Mouse (Mus musculus) CD4-positive, CD25-positive, alpha-beta regulatory T cell, adult 2 months (primary cell): ENCODE measurements at regions not wholly inside any gene's neighbourhood (a gene's known extent, or its start where the extent isn't known, plus 50 kb on each side); places are given as distances from the start of the nearest gene placed in this dataset.
"Not testable (repeated sequence)": the region's sequence is repeated elsewhere in the genome, so short reads cannot be mapped to it uniquely, and the experiment has no call there.

Source experiments
- DNase-seq: peaks from one replicate; pipeline ENCODE4 v3.0.0-alpha.2; 2012; ENCODE audit warnings: low read depth, low spot score

DNA sequence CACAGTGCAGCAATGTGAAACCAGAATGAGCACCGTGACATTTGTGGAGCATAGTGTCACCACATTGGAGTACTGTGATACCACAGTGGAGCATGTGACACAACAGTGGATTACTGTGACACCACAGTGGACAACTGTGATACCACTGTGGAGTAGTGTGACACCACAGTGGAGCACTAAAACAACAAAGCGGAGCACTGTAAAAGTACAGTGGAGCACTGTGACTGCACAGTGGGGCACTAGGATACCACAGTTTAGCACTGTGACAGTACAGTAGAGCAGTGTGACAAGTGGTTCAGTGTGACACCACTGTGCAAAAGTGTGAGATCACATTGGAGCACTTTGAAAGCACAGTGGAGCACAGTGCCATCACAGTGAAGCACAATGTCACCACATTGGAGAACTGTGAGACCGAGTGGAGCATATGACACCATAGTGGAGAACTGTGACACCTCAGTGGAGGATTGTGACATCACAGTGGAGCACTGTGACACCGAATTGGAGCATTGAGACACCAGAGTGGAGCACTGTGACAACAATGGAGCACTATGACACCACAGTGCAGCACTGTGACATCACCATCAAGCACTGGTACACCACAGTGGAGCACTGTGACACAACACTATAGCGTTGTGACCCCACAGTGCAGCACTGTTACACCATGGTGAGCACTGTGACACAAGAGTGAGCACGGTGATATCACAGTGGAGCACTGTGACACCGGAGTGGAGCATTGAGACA, 86.6 kb upstream of the Vmn1r2 start:
- peak; percentile 25 for DNase-seq

DNA sequence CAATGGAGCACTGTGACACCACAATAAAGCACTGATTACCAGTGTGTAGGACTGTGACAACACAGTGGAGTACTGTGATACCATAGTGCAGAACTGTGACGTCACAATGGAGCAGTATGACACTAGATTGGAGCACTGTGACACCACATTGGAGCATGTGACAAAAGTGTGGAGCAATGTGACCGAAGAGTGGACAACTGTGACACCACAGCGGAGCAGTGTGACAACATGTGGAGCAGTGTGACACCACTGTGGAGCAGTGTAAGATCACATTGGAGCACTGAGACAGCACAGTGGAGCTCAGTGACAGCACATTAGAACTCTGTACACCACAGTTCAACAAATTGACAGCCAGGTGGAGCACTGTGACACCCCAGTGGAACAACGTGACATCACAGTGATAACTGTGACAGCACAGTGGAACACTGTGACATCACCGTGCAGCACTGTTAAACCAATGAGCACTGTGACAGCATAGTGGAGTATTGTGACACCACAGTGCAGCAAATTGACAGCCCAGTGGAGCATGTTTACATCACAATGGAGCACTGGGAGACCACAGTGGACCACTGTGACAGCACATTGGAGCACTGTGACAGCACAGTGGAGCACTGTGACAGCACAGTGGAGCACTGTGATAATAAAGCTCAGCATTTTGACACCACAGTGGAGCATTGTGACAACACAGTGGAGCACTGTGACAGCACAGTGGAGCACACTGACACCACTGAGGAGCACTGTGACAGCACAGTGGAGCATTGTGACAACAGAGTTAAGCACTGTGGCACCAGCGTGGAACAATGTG, 85.8 kb upstream of the Vmn1r2 start:
- peak; percentile 17 for DNase-seq

DNA sequence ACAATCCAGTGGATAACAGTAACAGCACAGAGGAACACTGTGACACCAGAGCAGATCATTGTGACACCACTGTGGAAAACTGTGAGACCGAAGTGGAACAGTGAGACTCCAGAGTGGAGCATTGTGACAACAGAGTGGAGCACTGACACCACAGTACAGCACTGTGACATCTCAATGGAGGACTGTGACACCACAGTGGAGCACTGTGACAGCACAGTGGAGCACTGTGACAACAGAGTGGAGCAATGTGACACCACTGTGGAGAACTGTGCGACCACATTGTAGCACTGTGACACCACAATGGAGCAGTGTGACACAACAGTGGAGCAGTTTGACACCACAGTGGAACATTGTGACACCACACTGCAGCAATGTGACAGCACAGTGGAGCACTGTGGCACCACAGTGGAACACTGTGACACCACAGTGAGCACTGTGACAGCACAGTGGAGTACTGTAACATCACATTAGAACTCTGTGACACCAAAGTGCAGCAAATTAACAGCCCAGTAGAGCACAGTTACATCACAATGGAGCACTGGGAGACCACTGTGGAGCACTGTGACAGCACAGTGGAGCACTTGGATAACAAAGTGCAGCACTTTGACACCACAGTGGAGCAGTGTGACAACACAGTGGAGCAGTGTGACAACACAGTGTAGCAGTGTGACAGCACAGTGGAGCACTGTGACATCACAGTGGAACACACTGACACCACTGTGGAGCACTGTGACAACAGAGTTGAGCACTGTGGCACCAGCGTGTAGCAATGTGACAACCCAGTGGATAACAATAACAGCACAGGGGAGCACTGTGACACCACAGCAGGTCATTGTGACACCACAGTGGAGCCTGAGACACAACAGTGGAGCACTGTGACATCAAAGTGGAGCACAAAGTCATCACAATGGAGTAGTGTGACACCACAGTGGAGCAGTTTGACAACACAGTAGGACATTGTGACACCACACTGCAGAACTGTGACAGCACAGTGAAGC, 84.9 kb upstream of the Vmn1r2 start:
- DNase-seq = peak; percentile 31

DNA sequence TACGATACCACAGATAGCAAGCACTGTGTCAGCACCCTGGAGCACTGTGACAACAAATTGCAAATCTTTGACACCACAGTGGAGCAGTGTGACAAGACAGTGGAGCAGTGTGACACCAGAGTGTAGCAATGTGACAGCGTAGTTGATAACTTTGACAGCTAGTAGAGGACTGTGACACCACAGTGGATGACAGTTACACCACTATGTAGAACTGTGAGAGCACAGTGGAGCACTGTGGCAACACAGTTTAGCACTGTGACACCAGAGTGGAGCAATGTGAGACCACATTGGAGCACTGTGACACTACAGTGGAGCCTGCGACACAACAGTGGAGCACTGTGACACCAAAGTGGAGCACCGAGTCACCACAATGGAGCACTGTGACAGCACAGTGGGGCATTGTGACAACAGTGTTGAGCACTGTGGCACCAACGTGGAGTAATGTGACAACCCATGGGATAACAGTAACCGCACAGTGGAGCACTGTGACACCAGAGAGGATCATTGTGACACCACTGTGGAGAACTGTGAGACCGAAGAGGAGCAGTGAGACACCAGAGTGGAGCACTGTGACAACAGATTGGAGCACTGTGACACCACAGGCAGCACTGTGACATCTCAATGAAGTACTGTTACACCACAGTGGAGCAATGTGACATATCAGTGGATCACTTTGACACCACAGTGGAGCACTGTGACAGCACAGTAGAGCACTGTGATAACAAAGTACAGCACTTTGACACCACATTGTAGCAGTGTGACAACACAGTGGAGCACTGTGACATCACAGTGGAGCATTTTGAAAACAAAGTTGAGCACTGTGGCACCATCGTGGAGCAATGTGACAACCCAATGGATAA, 83.7 kb upstream of the Vmn1r2 start:
- DNase-seq = peak; percentile 31

DNA sequence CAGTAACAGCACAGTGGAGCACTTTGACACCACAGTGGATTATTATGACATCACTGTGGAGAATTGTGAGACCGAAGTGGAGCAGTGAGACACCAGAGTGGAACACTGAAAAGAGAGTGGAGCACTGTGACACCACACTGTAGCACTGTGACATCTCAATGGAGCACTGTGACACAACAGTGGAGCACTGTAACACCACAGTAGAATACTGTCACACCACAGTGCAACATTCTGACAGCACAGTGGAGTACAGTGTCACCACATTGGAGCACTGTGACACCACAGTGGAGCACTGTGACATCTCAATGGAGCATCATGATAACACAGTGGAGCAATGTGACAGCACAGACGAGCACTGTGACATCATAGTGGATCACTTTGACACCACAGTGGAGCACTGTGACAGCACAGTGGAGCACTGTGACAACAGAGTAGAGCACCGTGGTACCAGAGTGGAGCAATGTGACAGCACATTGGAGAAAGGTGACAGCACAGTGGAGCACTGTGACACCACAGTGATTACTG, 83.0 kb upstream of the Vmn1r2 start:
- peak; percentile 19 for DNase-seq

DNA sequence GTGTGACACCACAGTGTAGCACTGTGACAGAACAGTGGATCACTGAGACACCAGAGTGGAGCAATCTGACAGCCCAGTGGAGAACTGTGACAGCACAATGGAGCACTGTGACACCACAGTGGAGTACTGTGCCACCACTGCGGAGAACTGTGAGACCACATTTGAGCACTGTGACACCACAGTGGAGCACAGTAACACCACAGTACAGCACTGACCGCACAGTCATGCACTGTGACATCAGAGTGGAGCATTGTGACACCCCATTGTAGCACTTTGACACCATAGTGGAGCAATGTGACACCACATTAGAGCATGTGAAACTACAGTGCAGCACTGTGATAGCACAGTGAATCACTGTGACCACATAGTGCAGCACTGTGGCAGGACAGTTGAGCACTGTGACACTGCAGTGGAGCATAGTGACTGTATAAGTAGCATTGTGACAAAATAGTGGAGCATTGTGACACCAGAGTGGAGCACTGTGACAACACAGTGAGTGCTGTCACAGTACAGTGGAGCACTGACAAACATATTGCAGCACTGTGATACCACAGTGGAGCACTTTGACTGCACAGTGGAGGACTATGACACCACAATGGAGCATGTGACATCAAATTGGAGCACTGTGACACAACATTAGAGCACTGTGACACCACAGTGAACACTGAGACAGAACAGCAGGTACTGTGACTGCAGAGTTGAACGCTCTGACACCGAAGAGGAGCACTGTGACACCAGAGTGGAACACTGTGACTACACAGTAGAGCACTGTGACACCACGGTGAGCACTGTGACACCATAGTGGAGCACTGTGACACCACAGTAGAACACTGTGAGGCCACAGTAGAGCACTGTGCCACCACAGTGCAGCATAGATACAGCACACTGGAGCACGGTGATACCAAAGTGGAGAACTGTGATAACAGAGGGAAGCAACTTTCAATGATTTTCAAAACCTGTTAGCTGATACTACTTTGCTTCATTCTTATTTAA, 81.4 kb upstream of the Vmn1r2 start:
- peak; percentile 14 for DNase-seq

DNA sequence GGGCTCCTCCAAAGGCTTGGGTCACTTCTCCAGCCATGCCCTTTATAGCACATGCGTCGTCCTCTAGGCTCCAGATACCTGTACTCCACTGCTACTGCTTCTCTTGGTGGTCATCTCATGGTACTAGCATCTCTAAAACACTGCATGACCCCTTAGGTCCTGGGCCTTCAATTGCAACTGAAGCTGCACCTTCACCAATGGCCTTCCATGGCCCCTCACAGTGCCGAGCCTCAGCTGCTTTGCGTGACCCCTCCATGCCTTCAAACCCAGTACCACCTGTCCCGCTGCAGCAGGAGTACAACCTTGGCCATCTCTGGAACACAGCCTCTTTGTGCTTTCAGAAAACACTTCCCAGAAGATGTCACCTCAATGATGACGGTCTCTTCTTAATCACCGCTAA, 79.5 kb upstream of the Vmn1r2 start:
- DNase-seq = not testable (repeated sequence)

DNA sequence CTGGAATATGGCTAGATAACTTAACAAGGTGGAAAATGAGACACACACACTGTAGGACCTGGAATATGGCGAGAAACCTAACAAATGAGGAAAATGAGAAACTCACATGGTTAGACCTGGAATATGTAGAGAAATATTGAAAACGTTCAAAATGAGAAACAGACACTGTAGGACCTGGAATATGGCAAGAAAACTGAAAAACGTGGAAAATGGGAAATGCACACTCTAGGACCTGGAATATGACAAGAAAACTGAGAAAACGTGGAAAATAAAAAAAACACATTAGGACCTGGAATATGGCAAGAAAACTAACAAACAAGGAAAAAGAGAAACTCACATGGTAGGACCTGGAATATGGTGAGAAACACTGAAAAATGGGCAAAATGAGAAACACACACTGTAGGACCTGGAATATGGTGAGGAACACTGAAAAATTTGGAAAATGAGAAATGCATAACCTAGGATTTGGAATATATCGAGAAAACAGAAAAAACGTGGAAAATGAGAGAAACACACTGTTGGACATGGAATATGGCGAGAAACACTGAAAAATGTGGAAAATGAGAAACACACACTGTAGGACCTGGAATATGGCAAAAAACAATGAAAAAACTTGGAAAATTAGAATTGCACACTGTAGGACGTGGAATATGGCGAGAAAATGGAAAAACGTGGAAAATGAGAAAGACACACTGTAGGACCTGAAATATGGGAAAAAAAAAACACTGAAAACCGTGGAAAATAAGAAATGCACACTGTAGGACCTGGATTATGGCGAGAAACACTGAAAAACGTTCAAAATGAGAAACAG, 77.3 kb upstream of the Vmn1r2 start:
- peak; percentile 32 for DNase-seq

DNA sequence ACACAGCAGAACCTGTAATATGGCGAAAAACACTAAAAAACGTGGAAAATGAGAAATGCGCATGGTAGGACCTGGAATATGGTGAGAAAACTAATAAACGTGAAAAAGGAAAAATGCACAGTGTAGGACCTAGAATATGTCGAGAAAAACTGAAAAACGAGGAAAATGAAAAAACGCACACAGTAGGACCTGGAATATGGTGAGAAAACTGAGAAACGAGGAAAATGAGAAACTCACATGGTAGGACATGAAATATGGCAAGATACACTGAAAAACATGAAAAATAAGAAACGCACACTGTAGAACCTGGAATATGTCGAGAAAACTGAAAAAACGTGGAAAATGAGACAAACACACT, 76.8 kb upstream of the Vmn1r2 start:
- DNase-seq = peak; percentile 11

DNA sequence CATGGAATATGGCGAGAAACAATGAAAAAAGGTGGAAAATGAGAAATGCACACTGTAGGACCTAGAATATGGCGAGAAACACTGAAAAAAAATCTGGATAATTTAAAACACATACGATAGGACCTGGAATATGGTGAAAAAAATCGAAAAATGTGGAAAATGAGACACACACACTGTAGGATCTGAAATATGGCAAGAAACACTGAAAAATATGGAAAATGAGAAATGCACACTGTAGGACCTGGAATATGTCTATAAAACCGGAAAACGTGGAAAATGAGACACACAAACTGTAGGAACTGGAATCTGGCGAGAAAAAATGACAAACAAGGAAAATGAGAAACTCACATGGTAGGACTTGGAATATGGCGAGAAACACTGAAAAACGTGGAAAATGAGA, 76.4 kb upstream of the Vmn1r2 start:
- peak; percentile 4 for DNase-seq
